Mouse (Mus musculus) cortical plate, adult 2 months (tissue): ENCODE data around the gene Aknad1. TPM values are rescaled to one million over a fixed set of nuclear protein-coding genes. Genes with fewer than 3 reads are reported as not detected.

Experiments
- H3K27ac ChIP-seq: fragments of 200-500 bp; 2 replicates; pipeline ENCODE4 v1.5.1; 2012; ENCODE audit warnings: low read length, control low read depth, inconsistent platforms; ENCODE audit not compliant: insufficient read depth
- H3K4me1 ChIP-seq: fragments of 200-500 bp; 2 replicates; pipeline ENCODE4 v1.6.1; 2011; ENCODE audit warnings: low read length; ENCODE audit not compliant: control insufficient read depth, insufficient read depth
- H3K4me3 ChIP-seq: fragments of 200-500 bp; 2 replicates; pipeline ENCODE4 v1.5.1; 2011; ENCODE audit warnings: mild to moderate bottlenecking, low read length, control low read depth; ENCODE audit not compliant: insufficient read depth
- CTCF ChIP-seq: fragments of 200-500 bp; IDR thresholded peaks from 2 replicates; pipeline ENCODE4 v1.5.1; 2011; ENCODE audit warnings: mild to moderate bottlenecking, control low read depth, low read length; ENCODE audit not compliant: insufficient read depth; ENCODE audit errors: extremely low read depth
- POLR2A ChIP-seq: fragments of 200-500 bp; IDR thresholded peaks from 2 replicates; pipeline ENCODE4 v1.6.1; 2011; ENCODE audit warnings: mild to moderate bottlenecking, low read length, control low read depth; ENCODE audit not compliant: insufficient read depth; ENCODE audit errors: extremely low read depth
- polyA plus RNA-seq: library from polyadenylated mRNA; depleted of rRNA; stranded (reverse); fragments of >200 nt; gene quantifications from 2 replicates; pipeline ENCODE4 v1.2.3, GENCODE M21; 2012

Gene Aknad1
- polyA plus RNA-seq, 1 experiment, result 0.02 TPM

GRCm38 (mm10) chr3:108737761-108738160 lies 1.7 kb upstream of the Aknad1 start:
- H3K4me1 ChIP-seq, result no peaks in the 10 kb centered on the region
- no peak overlapping the region for H3K27ac ChIP-seq
- TF ChIP-seq CTCF (no peak), POLR2A (no peak)

GRCm38 (mm10) chr3:108744060-108744459 lies 4.6 kb downstream of the Aknad1 start:
- H3K4me3 ChIP-seq, result no peak overlapping the region
- no peak overlapping the region for H3K27ac ChIP-seq
- H3K4me1 ChIP-seq, result no peaks in the 10 kb centered on the region
- TF ChIP-seq POLR2A (no peak), CTCF (no peak)

More at GRCm38 (mm10) chr3:108737761-108738160, 1.7 kb upstream of the Aknad1 start:
- no peak overlapping the region for H3K4me3 ChIP-seq

- TF ChIP-seq POLR2A (no peak), CTCF (no peak)
Measured at GRCm38 (mm10) chr3:108751061-108751460, 11.6 kb downstream of the Aknad1 start.

GRCm38 (mm10) chr3:108751691-108752090 lies 12.2 kb downstream of the Aknad1 start:
- no peak for TF ChIP-seq CTCF
- no peak for TF ChIP-seq POLR2A
- Histone ChIP-seq H3K4me3 (no peak overlapping the region), H3K27ac (no peak overlapping the region)

More at GRCm38 (mm10) chr3:108751061-108751460, 11.6 kb downstream of the Aknad1 start:
- no peak overlapping the region for H3K4me3 ChIP-seq
- no peak overlapping the region for H3K27ac ChIP-seq
- no peaks in the 10 kb centered on the region for H3K4me1 ChIP-seq

GRCm38 (mm10) chr3:108754541-108754940 lies 15.1 kb downstream of the Aknad1 start:
- H3K4me3 ChIP-seq, result no peak overlapping the region

More at GRCm38 (mm10) chr3:108751691-108752090, 12.2 kb downstream of the Aknad1 start:
- no peaks in the 10 kb centered on the region for H3K4me1 ChIP-seq

GRCm38 (mm10) chr3:108755542-108755941 lies 16.1 kb downstream of the Aknad1 start:
- Histone ChIP-seq H3K27ac (no peak overlapping the region), H3K4me3 (no peak overlapping the region), H3K4me1 (no peaks in the 10 kb centered on the region)
- TF ChIP-seq POLR2A, result no peak
- TF ChIP-seq CTCF, result no peak

More at GRCm38 (mm10) chr3:108754541-108754940, 15.1 kb downstream of the Aknad1 start:
- TF ChIP-seq CTCF, result no peak
- no peak for TF ChIP-seq POLR2A
- H3K27ac ChIP-seq, result no peak overlapping the region
- no peaks in the 10 kb centered on the region for H3K4me1 ChIP-seq

GRCm38 (mm10) chr3:108756131-108756530 lies 16.7 kb downstream of the Aknad1 start:
- no peak for TF ChIP-seq POLR2A
- no peak for TF ChIP-seq CTCF
- Histone ChIP-seq H3K27ac (no peak overlapping the region), H3K4me3 (no peak overlapping the region), H3K4me1 (no peaks in the 10 kb centered on the region)

- no peak overlapping the region for H3K27ac ChIP-seq
- H3K4me3 ChIP-seq, result no peak overlapping the region
- no peaks in the 10 kb centered on the region for H3K4me1 ChIP-seq
- TF ChIP-seq CTCF (no peak), POLR2A (no peak)
Measured at GRCm38 (mm10) chr3:108757570-108757969, 18.1 kb downstream of the Aknad1 start.

GRCm38 (mm10) chr3:108759566-108760420 lies 20.3 kb downstream of the Aknad1 start:
- H3K27ac ChIP-seq, result no peak overlapping the region
- TF ChIP-seq CTCF (no peak), POLR2A (no peak)
- H3K4me1 ChIP-seq, result peaks cover 2% of the 10 kb centered on the region; the same call in 1 of the 2 replicates
- H3K4me3 ChIP-seq, result no peak overlapping the region
